Mouse (Mus musculus) liver, embryonic 11.5 days (tissue): ENCODE results near the gene Map3k20. TPM values are rescaled to one million over a fixed set of nuclear protein-coding genes. Genes with fewer than 3 reads are reported as not detected.

Experiments
- ATAC-seq: fragments of 200-750 bp; cut with Nextera tagmentation; replicated peaks from 2 replicates; pipeline ENCODE4 v1.8.0; 2017; ENCODE audit warnings: moderate number of reproducible peaks, mild to moderate bottlenecking, moderate TSS enrichment, moderate library complexity; ENCODE audit not compliant: low FRiP score
- DNase-seq: peaks from one replicate; pipeline ENCODE4 v3.0.0-alpha.2; 2017; ENCODE audit warnings: low spot score
- H3K27ac ChIP-seq: fragments of 300-500 bp; sonication (generic); 2 replicates; pipeline ENCODE4 v1.5.1; 2014; ENCODE audit warnings: mild to moderate bottlenecking, low read depth, low read length, control low read depth
- H3K27me3 ChIP-seq: fragments of 300-500 bp; sonication (generic); replicated peaks from 2 replicates; pipeline ENCODE4 v1.6.1; 2014; ENCODE audit warnings: low read length, mixed read lengths; ENCODE audit not compliant: control insufficient read depth, insufficient read depth
- H3K36me3 ChIP-seq: fragments of 300-500 bp; sonication (generic); 2 replicates; pipeline ENCODE4 v1.6.1; 2014; ENCODE audit warnings: mild to moderate bottlenecking, low read length, moderate library complexity, mixed read lengths; ENCODE audit not compliant: control insufficient read depth, insufficient read depth
- H3K4me1 ChIP-seq: fragments of 300-500 bp; sonication (generic); replicated peaks from 2 replicates; pipeline ENCODE4 v1.6.1; 2014; ENCODE audit warnings: low read length, mixed read lengths; ENCODE audit not compliant: control insufficient read depth, insufficient read depth
- H3K4me2 ChIP-seq: fragments of 300-500 bp; sonication (generic); 2 replicates; pipeline ENCODE4 v1.6.1; 2014; ENCODE audit warnings: mild to moderate bottlenecking, control low read depth, moderate library complexity
- H3K4me3 ChIP-seq: fragments of 300-500 bp; sonication (generic); 2 replicates; pipeline ENCODE4 v1.5.1; 2014; ENCODE audit warnings: low read depth, low read length, control low read depth
- H3K9ac ChIP-seq: fragments of 300-500 bp; sonication (generic); 2 replicates; pipeline ENCODE4 v1.6.1; 2014; ENCODE audit warnings: low read depth, low read length, control low read depth
- H3K9me3 ChIP-seq: fragments of 300-500 bp; sonication (generic); 2 replicates; pipeline ENCODE4 v1.6.1; 2016; ENCODE audit warnings: low read length, inconsistent platforms, mixed read lengths; ENCODE audit not compliant: control insufficient read depth
- WGBS: fragments of 180-500 bp; shearing (Covaris S2); extraction: QIAGEN DNeasy Blood & Tissue Kit; methylation state at CpG from one replicate; pipeline ENCODE4 v1.1.7; 2014; 5-methylcytosine and 5-hydroxymethylcytosine counted together
- polyA plus RNA-seq: library from polyadenylated mRNA; unstranded; fragments of >200 nt; fragmentation: Nextera tagmentation; extraction: Ambion mirVana; gene quantifications from 2 replicates; pipeline ENCODE4 v1.2.1, GENCODE M21; 2014

The Map3k20 gene
- polyA plus RNA-seq, 1 experiment from 2014 or later = 12.2 TPM

- Histone ChIP-seq H3K36me3 (no peaks in the 10 kb centered on the region), H3K4me2 (no peak overlapping the region), H3K4me1 (0 out of 2 replicates have a peak, but pooled peaks cover 2% of the 10 kb centered on the region), H3K4me3 (no peak overlapping the region), H3K27ac (no peak overlapping the region), H3K9ac (no peak overlapping the region), H3K27me3 (no peaks in the 10 kb centered on the region), H3K9me3 (no peaks in the 10 kb centered on the region)
- WGBS = 80% methylated on average over 4 of the region's 4 CpGs
- no peak for DNase-seq
- no peak for ATAC-seq
Observed at GRCm38 (mm10) chr2:72245631-72246030, 39.8 kb upstream of the Map3k20 start.

DNA sequence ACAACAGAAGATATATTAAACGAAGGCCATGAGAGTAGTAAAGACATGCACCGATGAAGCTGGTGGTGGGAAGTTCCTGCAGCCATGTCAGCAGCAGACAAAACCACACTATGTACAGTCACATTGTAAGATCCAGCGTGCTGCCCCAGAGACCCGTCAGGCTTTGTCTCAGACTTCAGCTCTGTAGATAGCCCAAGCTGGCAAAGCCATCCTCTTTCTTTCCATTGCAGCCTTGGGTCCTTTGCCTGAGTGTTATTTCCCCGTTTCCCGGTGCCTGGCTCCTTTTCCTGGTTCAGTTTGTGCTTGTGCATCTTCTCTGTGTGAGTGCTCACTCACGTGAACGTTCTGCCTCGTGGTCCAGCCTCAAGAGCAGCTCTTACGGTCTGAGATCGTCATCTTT lies 39.1 kb upstream of the Map3k20 start:
- 84% methylated on average over 11 of the region's 11 CpGs for WGBS
- DNase-seq = no peak
- Histone ChIP-seq H3K27ac (no peak overlapping the region), H3K4me2 (no peak overlapping the region), H3K9ac (no peak overlapping the region), H3K9me3 (no peaks in the 10 kb centered on the region), H3K4me1 (0 out of 2 replicates have a peak, but pooled peaks cover 2% of the 10 kb centered on the region), H3K36me3 (no peaks in the 10 kb centered on the region), H3K27me3 (no peaks in the 10 kb centered on the region), H3K4me3 (no peak overlapping the region)
- no peak for ATAC-seq

DNA sequence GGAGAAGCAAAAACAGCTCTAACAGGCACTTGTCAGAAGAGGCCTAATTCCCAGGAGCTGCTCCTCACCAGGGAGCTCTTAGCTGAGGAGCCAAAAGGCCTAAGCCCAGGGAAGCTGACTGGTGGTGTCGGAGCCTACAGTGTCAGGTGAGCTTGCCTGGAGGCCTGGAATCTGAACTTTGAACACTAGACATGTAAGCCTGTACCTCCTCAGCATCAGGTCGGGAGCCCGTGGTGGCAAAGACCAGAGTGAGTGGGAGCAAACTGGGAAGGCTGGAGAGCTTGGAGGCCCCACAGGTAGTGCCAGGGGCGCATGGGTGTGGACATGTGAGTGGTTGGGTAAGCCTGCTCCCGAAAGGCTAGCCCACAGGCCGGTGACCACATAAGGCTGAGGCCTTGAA lies 37.6 kb upstream of the Map3k20 start:
- H3K9me3 ChIP-seq = no peaks in the 10 kb centered on the region
- no peak overlapping the region for H3K4me3 ChIP-seq
- ATAC-seq (no peak), DNase-seq (no peak)
- H3K36me3 ChIP-seq = no peaks in the 10 kb centered on the region
- H3K27ac ChIP-seq = no peak overlapping the region
- H3K27me3 ChIP-seq = no peaks in the 10 kb centered on the region
- no peaks in the 10 kb centered on the region for H3K4me1 ChIP-seq
- H3K4me2 ChIP-seq = no peak overlapping the region
- WGBS = 81% methylated on average over 6 of the region's 6 CpGs
- H3K9ac ChIP-seq = no peak overlapping the region

DNA sequence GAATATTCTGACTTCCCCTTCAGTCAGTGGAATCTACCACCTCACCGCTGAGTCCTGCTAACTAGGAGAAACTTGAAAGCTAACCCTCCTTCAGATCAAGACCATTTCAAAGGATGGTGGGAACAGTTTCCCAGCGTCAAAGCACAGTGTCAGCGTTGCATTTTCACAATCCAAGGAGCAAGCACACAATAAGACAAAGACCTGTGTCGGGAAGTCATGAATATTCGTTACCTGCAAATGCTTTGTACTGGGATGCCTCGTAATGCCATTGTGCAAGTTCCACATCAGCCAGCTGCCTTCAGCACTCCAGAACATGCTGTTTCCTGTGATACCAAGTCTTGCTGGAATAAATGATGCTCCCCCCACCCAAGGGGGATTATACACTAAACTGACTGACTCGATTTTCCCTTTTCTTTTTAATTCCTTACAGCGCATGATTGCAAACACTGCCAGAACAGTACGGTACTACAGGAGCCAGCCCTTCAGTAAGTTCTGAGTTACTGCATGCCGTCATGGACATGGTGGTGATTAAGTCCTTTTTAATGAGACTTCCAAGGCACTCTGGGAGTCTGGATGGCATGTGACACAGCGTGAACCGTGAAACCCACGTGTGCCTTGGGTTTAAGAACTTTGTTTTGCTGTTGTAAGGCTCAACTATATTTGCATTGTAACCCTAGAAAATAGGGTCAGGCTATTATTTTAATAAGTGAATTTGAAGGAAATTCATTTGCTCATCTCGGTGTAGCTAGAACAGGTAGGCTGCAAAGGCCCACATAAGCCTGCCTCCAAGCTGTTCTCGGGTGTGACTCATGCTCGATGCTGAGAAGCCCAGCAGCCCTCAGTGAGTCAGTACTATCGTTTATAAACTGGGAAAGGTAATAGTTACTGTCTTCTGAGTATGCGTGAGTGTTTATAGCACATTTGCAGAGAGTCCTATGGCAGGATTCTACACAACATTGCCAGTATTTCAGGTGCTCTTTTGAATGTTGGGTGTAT lies 32.6 kb upstream of the Map3k20 start:
- H3K4me1 ChIP-seq = no peaks in the 10 kb centered on the region; the same call in 1 of the 2 replicates
- 72% methylated on average over 18 of the region's 18 CpGs for WGBS
- H3K36me3 ChIP-seq = no peaks in the 10 kb centered on the region
- H3K27ac ChIP-seq = no peak overlapping the region
- no peak for ATAC-seq
- no peak overlapping the region for H3K4me3 ChIP-seq
- no peak overlapping the region for H3K4me2 ChIP-seq
- no peaks in the 10 kb centered on the region for H3K27me3 ChIP-seq
- DNase-seq = no peak
- H3K9me3 ChIP-seq = no peaks in the 10 kb centered on the region
- H3K9ac ChIP-seq = no peak overlapping the region

DNA sequence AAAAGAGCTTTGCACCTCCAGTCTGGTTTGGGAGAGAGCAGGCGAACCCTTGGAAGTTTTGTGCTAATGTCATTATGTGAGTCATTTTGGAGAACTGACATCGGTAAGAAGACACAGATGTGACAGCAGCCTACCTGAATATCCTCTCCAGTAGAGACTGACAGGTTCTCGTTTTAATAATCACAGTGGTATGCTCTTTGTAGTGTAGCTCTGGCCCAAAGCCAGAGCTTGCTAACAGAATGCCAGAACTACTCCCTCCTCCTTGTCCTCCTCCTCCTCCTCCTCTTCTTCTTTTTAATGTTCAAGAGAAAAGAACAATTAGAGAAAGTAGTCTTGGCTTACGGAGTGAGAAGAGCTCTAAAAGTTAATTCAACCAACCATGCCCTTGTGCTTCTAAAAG lies 31.6 kb upstream of the Map3k20 start:
- Histone ChIP-seq H3K27ac (no peak overlapping the region), H3K36me3 (no peaks in the 10 kb centered on the region), H3K9ac (no peak overlapping the region), H3K9me3 (no peaks in the 10 kb centered on the region), H3K4me1 (no peaks in the 10 kb centered on the region; the same call in 1 of the 2 replicates), H3K4me3 (no peak overlapping the region), H3K27me3 (no peaks in the 10 kb centered on the region), H3K4me2 (no peak overlapping the region)
- DNase-seq = no peak
- WGBS = 75% methylated on average over 4 of the region's 4 CpGs
- no peak for ATAC-seq

DNA sequence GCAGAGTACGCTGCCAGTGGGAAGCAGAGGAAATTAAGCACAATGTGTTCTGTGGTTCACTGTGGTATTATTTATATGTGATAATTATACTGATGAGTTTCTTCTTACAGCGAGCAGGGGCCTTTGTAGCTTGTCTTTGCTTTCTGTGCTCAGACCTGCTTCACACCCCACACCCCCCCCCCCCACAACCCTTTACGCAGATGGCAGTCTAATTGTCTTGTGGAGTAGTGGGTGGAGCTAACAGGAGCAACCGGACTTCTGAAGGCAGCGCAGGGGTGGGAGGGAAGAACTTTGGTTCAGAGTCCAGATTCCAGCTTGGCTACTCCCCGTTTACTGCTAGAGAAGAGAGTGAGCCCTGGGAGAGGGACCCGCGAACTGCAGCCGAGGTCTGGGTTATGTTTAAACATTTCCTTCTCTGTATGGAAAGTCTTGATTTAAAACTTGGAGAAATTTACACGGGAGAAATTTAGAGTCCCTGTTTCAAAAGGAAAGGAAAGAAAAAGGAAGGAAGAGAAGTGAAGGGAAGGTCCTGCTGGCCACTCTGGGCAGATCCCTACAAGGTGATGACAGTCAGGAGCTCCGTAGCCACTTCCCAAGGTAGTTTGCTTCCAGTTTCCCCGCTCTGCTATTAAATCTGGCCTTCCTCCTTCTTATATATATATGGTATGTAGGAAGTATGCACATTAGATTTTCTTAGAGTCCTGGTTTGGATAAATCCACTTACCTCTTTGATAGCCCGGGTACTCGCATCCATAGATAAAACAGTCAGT lies 30.4 kb upstream of the Map3k20 start:
- no peak overlapping the region for H3K4me3 ChIP-seq

DNA sequence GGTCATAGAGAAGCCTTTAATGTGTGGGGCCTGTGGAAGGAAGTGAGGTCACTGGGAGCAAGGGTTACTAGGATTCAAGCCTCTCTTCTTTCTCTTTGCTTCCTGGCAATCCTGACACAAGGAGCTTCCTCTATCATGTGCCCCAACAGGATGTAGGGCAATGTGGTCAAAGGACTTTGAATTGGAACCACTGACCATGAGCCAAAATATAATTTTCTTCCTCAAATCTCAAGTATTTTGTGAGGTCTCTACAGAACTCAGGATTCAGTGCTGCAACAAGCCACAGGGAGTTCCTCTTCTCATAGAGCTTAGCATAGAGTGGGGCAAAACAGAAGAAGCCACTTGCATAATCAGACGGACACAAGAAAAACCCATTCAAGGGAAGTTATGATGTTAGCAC lies 24.7 kb upstream of the Map3k20 start:
- no peaks in the 10 kb centered on the region for H3K4me1 ChIP-seq
- 58% methylated on average over 1 of the region's 1 CpGs for WGBS
- H3K9ac ChIP-seq = no peak overlapping the region
- no peak for ATAC-seq
- no peak overlapping the region for H3K4me2 ChIP-seq
- no peak overlapping the region for H3K4me3 ChIP-seq
- H3K9me3 ChIP-seq = no peaks in the 10 kb centered on the region
- H3K36me3 ChIP-seq = no peaks in the 10 kb centered on the region
- no peak for DNase-seq
- H3K27me3 ChIP-seq = no peaks in the 10 kb centered on the region
- no peak overlapping the region for H3K27ac ChIP-seq

More for the DNA sequence above, 30.4 kb upstream of the Map3k20 start:
- H3K36me3 ChIP-seq = no peaks in the 10 kb centered on the region
- no peaks in the 10 kb centered on the region for H3K9me3 ChIP-seq
- no peaks in the 10 kb centered on the region for H3K27me3 ChIP-seq
- no peaks in the 10 kb centered on the region; the same call in 1 of the 2 replicates for H3K4me1 ChIP-seq
- no peak overlapping the region for H3K27ac ChIP-seq
- ATAC-seq = no peak
- WGBS = 47% methylated on average over 14 of the region's 14 CpGs
- H3K4me2 ChIP-seq = peak overlapping the region; percentile 33
- H3K9ac ChIP-seq = no peak overlapping the region
- no peak for DNase-seq

DNA sequence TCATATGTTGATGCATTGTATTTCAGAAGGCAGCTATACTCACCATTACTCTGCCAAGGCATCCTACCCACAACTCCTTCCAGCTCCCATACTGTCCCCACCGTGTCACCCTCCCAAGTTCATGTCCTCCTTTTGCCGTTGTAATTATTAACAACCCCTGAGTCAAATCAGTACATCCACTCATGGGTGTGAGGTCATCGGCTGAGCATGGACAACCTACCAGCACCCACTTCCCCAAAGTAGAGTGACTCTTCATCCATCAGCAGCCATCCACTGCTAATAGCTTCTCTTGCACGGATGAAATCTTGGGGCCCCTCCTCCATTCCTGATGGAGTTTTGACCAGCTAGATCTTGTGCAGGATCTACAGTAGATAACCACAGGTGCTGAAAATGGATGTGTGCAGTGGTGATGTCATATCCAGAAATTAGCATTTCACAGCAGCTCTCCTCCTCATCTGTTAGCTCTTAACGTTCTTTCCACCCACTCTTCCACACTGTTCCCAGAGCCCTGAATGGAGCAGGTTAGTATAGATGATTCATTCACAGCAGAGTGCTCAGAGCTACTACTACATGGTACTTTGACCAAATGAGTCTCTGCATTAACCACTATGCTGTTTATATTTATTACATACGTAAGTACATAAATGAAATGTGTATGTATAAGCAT lies 22.5 kb upstream of the Map3k20 start:
- Histone ChIP-seq H3K27ac (no peak overlapping the region), H3K9me3 (no peaks in the 10 kb centered on the region), H3K36me3 (no peaks in the 10 kb centered on the region), H3K4me1 (no peaks in the 10 kb centered on the region), H3K9ac (no peak overlapping the region), H3K4me3 (no peak overlapping the region), H3K27me3 (no peaks in the 10 kb centered on the region), H3K4me2 (no peak overlapping the region)
- WGBS = 81% methylated on average over 6 of the region's 6 CpGs
- no peak for DNase-seq
- no peak for ATAC-seq
